Mouse (Mus musculus): Measurements from ENCODE around the gene Polr3f. TPM values are rescaled to one million over a fixed set of nuclear protein-coding genes. Genes with fewer than 3 reads are reported as not detected.

Gene Polr3f
- 40.3 TPM for total RNA-seq (2023)

DNA sequence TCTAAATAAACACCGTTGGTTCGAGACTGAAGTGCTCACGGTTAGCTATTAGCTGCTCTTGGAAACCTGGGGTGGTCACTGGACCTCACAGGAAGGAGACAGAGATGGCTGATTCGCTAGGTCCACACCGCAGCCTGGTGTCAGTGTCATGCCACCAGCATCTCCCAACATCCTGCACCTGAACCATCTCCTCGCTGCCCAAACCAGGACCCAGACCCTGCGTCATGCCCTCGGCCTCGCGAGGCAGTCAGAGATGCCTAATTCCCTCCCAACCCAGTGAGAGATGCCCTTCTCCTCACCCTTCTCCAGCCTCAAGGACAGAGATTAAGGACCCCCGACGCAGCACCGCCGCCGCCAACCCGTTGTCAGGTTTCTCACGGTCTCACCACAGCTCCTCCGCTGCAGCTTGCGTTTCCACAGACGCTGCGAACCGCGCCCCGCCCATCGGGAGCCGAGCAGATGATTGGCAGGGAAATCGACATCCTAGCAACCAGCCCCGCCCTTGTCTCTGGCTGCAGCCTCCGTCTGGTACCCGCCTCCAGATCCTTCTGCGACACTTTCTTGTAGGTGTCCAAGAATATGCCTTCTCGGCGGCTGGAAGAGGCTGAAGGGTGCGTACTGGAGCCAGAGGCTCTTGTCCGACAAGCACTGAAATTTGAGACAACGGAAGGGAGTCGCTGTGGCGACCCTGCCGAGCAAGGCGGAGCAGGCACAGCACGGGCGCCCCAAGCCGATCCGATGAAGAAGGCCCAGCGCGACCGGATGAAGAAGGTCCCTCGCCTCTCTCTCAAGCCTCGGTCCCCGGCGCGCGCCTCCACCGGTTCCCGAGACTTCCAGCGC lies at the start of gene Polr3f, which contains the start of gene Dzank1:
Polr3f (plus strand) TSS at position 738 of the 840 bp plus-strand sequence.
Dzank1 (minus strand) TSS at position 434 of the 840 bp plus-strand sequence.

GRCm38 (mm10) chr2:144550529-144550928 lies 23.0 kb downstream of the Polr3f start, which contains the start of gene Rbbp9:
Rbbp9 (minus strand) TSS chr2:144550869.

DNA sequence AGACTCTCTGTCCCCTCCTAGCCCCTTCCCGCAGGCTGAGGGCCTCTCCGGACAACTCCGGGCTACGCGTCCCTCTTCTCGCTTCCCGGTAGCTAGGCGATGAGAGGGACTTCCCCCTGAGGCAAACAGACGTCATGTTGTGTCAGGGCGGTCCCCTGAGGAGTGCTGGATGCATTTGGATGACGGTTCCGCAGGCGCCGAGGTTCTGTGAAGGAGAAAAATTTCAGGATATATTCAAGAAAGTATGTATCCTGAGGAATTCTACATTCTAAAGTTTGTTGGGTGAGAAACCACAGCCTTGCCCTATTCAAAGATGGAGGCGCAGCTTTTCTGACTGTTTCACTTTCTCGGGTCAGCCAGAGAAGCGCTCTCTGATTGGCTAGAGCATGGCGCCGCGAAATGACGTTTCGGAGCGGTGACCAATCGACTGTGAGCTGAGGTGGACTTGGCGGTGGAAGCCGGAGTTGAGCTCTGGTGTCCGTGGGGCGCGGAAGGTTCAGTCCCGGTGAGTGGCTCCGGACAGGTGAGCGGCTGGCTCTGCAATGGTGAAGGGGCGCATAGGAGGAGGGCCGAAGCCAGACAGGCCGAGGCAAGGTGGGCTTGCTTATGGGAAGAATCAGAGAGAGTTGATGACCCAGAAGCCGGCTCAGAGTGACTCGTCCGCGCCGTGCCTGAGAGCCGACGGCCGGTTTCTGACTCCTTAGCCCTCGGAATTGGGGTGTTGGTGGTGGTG lies 28.5 kb downstream of the Polr3f start, which contains the start of gene Sec23b:
Sec23b (plus strand) TSS at position 410 of the 733 bp plus-strand sequence.

Other genes with a start within 250 kb of the Polr3f start
- gene Ovol2, start 195.6 kb upstream of the Polr3f start, total RNA-seq (2023), result not detected
- 30.7 TPM for gene Kat14, start 158.7 kb upstream of the Polr3f start, total RNA-seq (2023)
- not detected for gene Pet117, start 158.7 kb upstream of the Polr3f start, total RNA-seq (2023)
- 0.97 TPM for gene Dzank1, start 304 bp upstream of the Polr3f start, total RNA-seq (2023)
- gene Rbbp9, start 23.2 kb downstream of the Polr3f start, total RNA-seq (2023), result 2.6 TPM
- 66.7 TPM for gene Sec23b, start 28.5 kb downstream of the Polr3f start, total RNA-seq (2023)
- gene Smim26, start 66.3 kb downstream of the Polr3f start, total RNA-seq (2023), result 10.5 TPM
- 25.9 TPM for gene Dtd1, start 72.2 kb downstream of the Polr3f start, total RNA-seq (2023)